Mouse (Mus musculus): ENCODE results near the gene Top2a. TPM values are rescaled to one million over a fixed set of nuclear protein-coding genes. Genes with fewer than 3 reads are reported as not detected.
A peak's percentile ranks its signal among the peaks of the same experiment; 100 is the strongest.

Gene Top2a
- polyA plus RNA-seq, 1 experiment from 2014 or later = 18.3 TPM

DNA sequence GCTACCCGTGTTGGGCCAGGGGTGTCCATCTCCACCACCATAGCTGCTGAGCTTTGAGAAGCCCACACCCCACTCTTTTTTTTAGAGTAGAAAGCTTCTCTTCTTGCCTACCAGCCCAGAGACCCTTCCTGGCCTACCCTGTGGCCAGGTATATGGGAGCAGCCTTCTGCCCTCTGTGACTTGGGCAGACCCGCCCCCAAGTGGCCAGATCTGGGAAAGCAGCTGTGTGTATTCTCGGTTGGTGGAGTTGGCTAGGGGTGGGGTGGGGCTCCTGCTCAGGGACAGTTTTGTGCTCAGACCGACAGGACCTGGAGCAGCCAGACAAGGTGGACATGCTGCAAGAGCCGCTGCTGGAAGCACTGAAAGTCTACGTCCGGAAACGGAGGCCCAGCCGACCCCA is 51.8 kb downstream of the Top2a start:
- no peaks in the 10 kb centered on the region for H3K27me3 ChIP-seq (ENCODE audit: control insufficient read depth, insufficient read depth, low read length)
- no peaks in the 10 kb centered on the region for H3K9me3 ChIP-seq (ENCODE audit: control insufficient read depth, low read length)
- peaks cover 13% of the 10 kb centered on the region for H3K36me3 ChIP-seq (ENCODE audit: control insufficient read depth, insufficient read depth, low read length)
- no peak for ATAC-seq (ENCODE audit: low read depth)
- peak overlapping the region; percentile 4; the same call in 1 of the 2 replicates for H3K27ac ChIP-seq (ENCODE audit: low read depth, low read length)
- no peak overlapping the region for H3K9ac ChIP-seq (replicated peaks; ENCODE audit: low read depth, low read length)
- H3K4me2 ChIP-seq (ENCODE audit: low read depth, low read length) = no peak overlapping the region
- WGBS = 58% methylated on average over 9 of the region's 9 CpGs
- peaks cover 44% of the 10 kb centered on the region for H3K4me1 ChIP-seq (ENCODE audit: control insufficient read depth, insufficient read depth, low read length)
- no peak overlapping the region for H3K4me3 ChIP-seq (ENCODE audit: low read depth, low read length)

DNA sequence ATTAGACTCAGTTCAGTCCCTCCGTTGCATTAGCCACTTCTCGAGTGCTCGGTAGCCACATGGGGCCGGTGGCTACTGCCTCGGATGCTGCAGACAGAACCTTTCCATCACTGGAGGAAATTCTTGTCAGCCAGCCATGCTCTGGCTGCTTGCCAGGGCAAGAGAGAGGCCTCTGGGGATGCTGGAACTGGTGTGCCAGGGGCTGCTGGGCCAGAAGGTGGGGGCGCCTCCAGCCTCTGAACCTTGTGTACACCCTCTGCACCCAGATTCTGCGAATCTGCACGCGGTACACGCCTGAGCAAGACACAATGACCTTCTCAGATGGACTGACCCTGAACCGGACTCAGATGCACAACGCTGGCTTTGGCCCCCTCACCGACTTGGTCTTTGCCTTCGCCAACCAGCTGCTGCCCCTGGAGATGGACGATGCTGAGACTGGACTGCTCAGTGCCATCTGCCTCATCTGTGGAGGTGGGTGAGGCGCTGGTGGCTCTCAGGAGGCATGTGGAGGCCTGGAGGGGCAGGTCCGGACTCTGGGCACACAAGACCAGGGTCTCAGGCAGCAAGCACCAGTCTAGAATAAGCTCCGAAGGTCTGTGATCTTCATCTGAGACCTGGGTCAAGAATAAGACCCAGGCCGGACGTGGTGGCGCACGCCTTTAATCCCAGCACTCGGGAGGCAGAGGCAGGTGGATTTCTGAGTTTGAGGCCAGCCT is 52.5 kb downstream of the Top2a start:
- Histone ChIP-seq H3K4me2 (ENCODE audit: low read depth, low read length) (peak overlapping the region; percentile 18; the same call in 1 of the 2 replicates), H3K36me3 (ENCODE audit: control insufficient read depth, insufficient read depth, low read length) (peaks cover 13% of the 10 kb centered on the region), H3K27ac (ENCODE audit: low read depth, low read length) (peak overlapping the region; percentile 84), H3K9ac (replicated peaks; ENCODE audit: low read depth, low read length) (peak overlapping the region; percentile 32; the same call in 1 of the 2 replicates), H3K4me1 (ENCODE audit: control insufficient read depth, insufficient read depth, low read length) (peaks cover 52% of the 10 kb centered on the region), H3K27me3 (ENCODE audit: control insufficient read depth, insufficient read depth, low read length) (no peaks in the 10 kb centered on the region), H3K4me3 (ENCODE audit: low read depth, low read length) (no peak overlapping the region), H3K9me3 (ENCODE audit: control insufficient read depth, low read length) (no peaks in the 10 kb centered on the region)
- ATAC-seq (ENCODE audit: low read depth) = no peak
- WGBS = 42% methylated on average over 23 of the region's 23 CpGs

DNA sequence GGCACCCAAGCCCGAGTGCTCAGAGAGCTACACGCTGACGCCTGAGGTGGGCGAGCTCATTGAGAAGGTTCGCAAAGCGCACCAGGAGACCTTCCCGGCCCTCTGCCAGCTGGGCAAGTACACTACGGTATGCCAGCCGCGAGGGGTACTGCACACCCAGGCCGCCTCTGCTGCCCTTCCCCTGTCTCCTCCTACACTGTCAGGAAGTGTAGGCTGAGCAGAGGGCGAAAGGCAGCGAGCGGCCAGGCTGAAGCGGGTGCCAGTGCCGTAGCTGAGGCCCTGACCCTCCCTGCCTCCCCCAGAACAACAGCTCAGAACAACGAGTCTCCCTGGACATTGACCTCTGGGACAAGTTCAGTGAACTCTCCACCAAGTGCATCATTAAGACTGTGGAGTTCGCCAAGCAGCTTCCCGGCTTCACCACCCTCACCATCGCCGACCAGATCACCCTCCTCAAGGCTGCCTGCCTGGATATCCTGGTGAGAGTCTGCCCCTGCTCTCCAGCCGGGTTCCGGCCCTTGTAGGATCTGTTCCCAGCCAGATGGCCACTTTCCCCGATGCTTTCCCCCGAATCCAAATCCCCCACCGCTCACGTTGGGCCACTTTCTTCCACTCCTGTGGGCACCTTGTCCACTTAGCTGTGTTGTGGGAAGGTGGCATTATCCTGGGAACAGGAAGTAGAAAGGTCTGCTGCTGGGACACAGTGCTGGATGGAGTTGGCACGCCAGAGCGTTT is 53.6 kb downstream of the Top2a start:
- WGBS = 29% methylated on average over 29 of the region's 29 CpGs
- Histone ChIP-seq H3K4me2 (ENCODE audit: low read depth, low read length) (peak overlapping the region; percentile 23; the same call in 1 of the 2 replicates), H3K9ac (replicated peaks; ENCODE audit: low read depth, low read length) (no peak overlapping the region; the same call in 1 of the 2 replicates), H3K36me3 (ENCODE audit: control insufficient read depth, insufficient read depth, low read length) (peaks cover 13% of the 10 kb centered on the region), H3K9me3 (ENCODE audit: control insufficient read depth, low read length) (no peaks in the 10 kb centered on the region), H3K27ac (ENCODE audit: low read depth, low read length) (peak overlapping the region; percentile 84), H3K27me3 (ENCODE audit: control insufficient read depth, insufficient read depth, low read length) (no peaks in the 10 kb centered on the region), H3K4me1 (ENCODE audit: control insufficient read depth, insufficient read depth, low read length) (peaks cover 63% of the 10 kb centered on the region), H3K4me3 (ENCODE audit: low read depth, low read length) (no peak overlapping the region)
- no peak for ATAC-seq (ENCODE audit: low read depth)

DNA sequence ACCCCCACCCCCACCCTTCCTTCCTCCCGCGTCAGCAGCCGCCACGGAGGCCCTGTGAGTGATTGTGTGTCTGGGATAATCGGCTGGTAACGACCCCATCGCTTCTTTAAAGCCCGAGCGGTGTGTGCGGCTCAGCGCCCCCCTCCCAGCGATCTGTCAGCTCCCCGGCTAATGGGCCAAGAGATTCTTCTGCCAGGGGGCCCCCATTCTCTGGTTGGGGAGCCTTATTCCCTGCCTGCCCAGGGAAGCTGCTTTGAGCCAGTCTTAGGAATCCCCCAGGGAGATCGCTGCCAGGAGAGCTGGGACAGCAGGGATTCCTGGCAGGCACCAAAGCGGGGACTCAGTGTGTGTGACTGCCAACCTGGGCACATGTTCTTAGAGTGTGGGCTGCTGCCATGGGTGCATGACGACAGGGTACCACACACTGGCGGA is 54.5 kb downstream of the Top2a start:
- H3K27ac ChIP-seq (ENCODE audit: low read depth, low read length) = peak overlapping the region; percentile 84
- no peaks in the 10 kb centered on the region for H3K9me3 ChIP-seq (ENCODE audit: control insufficient read depth, low read length)
- no peaks in the 10 kb centered on the region for H3K27me3 ChIP-seq (ENCODE audit: control insufficient read depth, insufficient read depth, low read length)
- peak overlapping the region; percentile 23; the same call in 1 of the 2 replicates for H3K4me2 ChIP-seq (ENCODE audit: low read depth, low read length)
- H3K4me1 ChIP-seq (ENCODE audit: control insufficient read depth, insufficient read depth, low read length) = peaks cover 71% of the 10 kb centered on the region
- ATAC-seq (ENCODE audit: low read depth) = peak; percentile 42; the same call in 1 of the 2 replicates
- no peak overlapping the region for H3K4me3 ChIP-seq (ENCODE audit: low read depth, low read length)
- WGBS = 5% methylated on average over 17 of the region's 17 CpGs
- H3K9ac ChIP-seq (replicated peaks; ENCODE audit: low read depth, low read length) = peak overlapping the region; percentile 46
- peaks cover 13% of the 10 kb centered on the region for H3K36me3 ChIP-seq (ENCODE audit: control insufficient read depth, insufficient read depth, low read length)

DNA sequence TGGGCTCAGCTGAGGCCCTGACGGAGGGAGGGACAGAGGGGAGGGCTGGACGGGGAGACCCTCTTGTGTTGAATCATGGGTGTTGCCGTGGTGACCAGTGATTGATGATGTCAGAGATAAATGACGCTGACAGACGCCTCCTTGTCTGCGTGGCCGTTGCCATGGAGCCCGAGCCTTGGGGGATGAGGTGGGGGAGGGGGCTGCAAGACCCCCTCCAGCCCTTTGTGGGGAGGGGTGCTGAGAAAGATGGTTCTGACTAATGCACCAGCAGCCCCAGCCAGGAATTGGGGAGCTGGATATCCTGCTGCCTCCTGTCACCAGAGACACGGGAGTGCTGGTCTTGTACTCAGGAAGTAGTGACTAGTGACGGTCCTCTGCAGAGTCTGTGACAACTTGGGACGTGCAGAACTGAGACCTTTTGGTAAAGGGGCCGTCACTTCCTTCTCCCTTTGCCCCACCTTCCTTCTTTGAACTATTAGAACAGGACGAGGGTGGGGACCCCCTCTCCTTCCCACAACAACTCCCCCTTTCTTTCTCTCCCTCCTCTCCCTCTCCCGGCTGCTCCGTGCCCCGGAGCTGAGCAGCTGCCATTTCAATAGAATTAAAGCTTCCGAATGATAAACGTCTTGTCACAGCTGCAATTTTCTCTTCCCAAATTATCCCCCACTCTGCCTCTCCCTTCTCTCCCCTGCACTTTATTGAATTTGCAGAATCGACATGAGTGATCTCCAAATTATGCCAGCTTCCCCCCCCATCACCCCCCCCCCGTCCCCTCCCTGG is 55.1 kb downstream of the Top2a start:
- Histone ChIP-seq H3K4me1 (ENCODE audit: control insufficient read depth, insufficient read depth, low read length) (peaks cover 77% of the 10 kb centered on the region), H3K9me3 (ENCODE audit: control insufficient read depth, low read length) (no peaks in the 10 kb centered on the region), H3K4me3 (ENCODE audit: low read depth, low read length) (no peak overlapping the region), H3K36me3 (ENCODE audit: control insufficient read depth, insufficient read depth, low read length) (peaks cover 13% of the 10 kb centered on the region), H3K27me3 (ENCODE audit: control insufficient read depth, insufficient read depth, low read length) (no peaks in the 10 kb centered on the region), H3K4me2 (ENCODE audit: low read depth, low read length) (peak overlapping the region; percentile 23), H3K9ac (replicated peaks; ENCODE audit: low read depth, low read length) (peak overlapping the region; percentile 46; the same call in 1 of the 2 replicates), H3K27ac (ENCODE audit: low read depth, low read length) (peak overlapping the region; percentile 84)
- WGBS = 2% methylated on average over 20 of the region's 20 CpGs
- peak; percentile 21; the same call in 1 of the 2 replicates for ATAC-seq (ENCODE audit: low read depth)

- Histone ChIP-seq H3K4me1 (ENCODE audit: control insufficient read depth, insufficient read depth, low read length) (peaks cover 86% of the 10 kb centered on the region), H3K36me3 (ENCODE audit: control insufficient read depth, insufficient read depth, low read length) (peaks cover 7% of the 10 kb centered on the region), H3K27ac (ENCODE audit: low read depth, low read length) (peak overlapping the region; percentile 84), H3K9me3 (ENCODE audit: control insufficient read depth, low read length) (no peaks in the 10 kb centered on the region), H3K4me3 (ENCODE audit: low read depth, low read length) (no peak overlapping the region), H3K4me2 (ENCODE audit: low read depth, low read length) (peak overlapping the region; percentile 23; the same call in 1 of the 2 replicates), H3K27me3 (ENCODE audit: control insufficient read depth, insufficient read depth, low read length) (no peaks in the 10 kb centered on the region), H3K9ac (replicated peaks; ENCODE audit: low read depth, low read length) (peak overlapping the region; percentile 28)
- 19% methylated on average over 16 of the region's 16 CpGs for WGBS
- ATAC-seq (ENCODE audit: low read depth) = no peak
Measured at GRCm38 (mm10) chr11:98968079-98968478, 55.9 kb downstream of the Top2a start.

DNA sequence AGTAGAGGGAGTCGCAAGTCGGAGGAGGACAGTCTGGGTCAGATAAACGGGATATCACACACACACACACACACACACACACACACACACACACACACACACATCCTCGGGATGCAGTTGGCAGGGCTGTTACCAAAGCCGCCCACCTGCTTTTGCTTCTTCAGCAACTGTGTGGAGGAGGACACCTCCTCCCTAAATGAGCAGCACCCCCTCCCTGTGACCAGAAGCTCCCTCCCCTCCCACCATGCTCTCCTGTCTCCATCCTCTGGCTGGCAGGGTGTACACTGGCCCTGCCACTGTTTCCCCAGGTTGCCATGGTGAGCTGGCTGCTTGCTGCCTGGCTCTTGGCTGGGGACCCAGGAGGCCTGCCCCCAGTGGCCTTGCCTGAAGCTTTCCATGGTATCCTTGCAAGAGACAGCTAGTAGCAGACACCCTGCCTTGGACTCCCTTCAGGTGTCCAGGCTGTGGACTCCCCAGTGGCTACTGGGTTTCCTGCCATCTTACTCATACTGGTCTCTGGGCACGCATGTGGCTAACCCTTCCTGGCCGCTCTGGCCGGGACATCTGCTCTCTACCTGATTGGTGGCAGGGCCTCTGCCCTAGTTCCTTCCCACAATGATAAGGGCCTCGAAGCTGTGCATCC is 57.4 kb downstream of the Top2a start:
- H3K9ac ChIP-seq (replicated peaks; ENCODE audit: low read depth, low read length) = peak overlapping the region; percentile 32; the same call in 1 of the 2 replicates
- H3K4me3 ChIP-seq (ENCODE audit: low read depth, low read length) = no peak overlapping the region
- H3K27me3 ChIP-seq (ENCODE audit: control insufficient read depth, insufficient read depth, low read length) = no peaks in the 10 kb centered on the region
- 0 out of 2 replicates have a peak, but pooled peaks have one; percentile 16 for ATAC-seq (ENCODE audit: low read depth)
- peak overlapping the region; percentile 84 for H3K27ac ChIP-seq (ENCODE audit: low read depth, low read length)
- peaks cover 99% of the 10 kb centered on the region for H3K4me1 ChIP-seq (ENCODE audit: control insufficient read depth, insufficient read depth, low read length)
- H3K36me3 ChIP-seq (ENCODE audit: control insufficient read depth, insufficient read depth, low read length) = peaks cover 4% of the 10 kb centered on the region
- WGBS = 20% methylated on average over 6 of the region's 9 CpGs
- H3K9me3 ChIP-seq (ENCODE audit: control insufficient read depth, low read length) = no peaks in the 10 kb centered on the region
- peak overlapping the region; percentile 99; the same call in 1 of the 2 replicates for H3K4me2 ChIP-seq (ENCODE audit: low read depth, low read length)

DNA sequence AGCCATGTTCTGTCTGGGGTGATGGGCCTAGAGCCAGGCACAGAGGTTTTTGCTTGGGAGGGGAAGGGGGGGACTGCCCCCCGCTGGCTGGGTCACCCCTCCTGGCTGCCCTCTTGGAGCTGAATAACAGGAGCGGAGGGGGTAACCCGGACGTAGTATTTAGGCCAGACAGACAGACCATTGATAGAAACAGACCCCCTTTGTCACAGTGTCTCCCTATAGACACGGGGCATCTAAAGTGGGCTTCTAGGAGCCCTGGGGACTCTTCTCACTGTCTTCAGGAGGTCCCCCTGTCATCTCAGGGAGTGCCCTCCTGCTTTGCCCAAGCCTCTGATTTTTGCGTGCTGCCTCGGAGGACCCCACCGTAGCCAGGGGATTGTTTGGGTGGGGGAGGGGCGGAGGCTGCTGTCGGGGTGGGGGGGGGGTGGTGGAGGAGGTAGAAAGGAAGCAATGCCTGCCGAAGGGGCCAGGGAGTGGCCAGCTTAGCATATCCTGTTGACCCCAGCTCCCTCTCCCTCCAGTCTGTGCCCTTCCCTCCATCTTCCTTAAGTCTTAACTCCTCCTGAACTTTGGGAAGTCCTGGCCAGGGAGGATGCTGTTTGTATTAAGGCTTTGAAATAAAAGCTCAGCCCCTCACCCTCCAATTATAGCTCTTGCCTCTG is 58.4 kb downstream of the Top2a start:
- no peaks in the 10 kb centered on the region for H3K36me3 ChIP-seq (ENCODE audit: control insufficient read depth, insufficient read depth, low read length)
- no peaks in the 10 kb centered on the region for H3K9me3 ChIP-seq (ENCODE audit: control insufficient read depth, low read length)
- H3K4me2 ChIP-seq (ENCODE audit: low read depth, low read length) = peak overlapping the region; percentile 99
- no peaks in the 10 kb centered on the region for H3K27me3 ChIP-seq (ENCODE audit: control insufficient read depth, insufficient read depth, low read length)
- 2% methylated on average over 11 of the region's 11 CpGs for WGBS
- H3K4me1 ChIP-seq (ENCODE audit: control insufficient read depth, insufficient read depth, low read length) = peaks cover 90% of the 10 kb centered on the region
- ATAC-seq (ENCODE audit: low read depth) = no peak
- peak overlapping the region; percentile 53 for H3K9ac ChIP-seq (replicated peaks; ENCODE audit: low read depth, low read length)
- peak overlapping the region; percentile 5; the same call in 1 of the 2 replicates for H3K4me3 ChIP-seq (ENCODE audit: low read depth, low read length)
- peak overlapping the region; percentile 84 for H3K27ac ChIP-seq (ENCODE audit: low read depth, low read length)
